Mouse (Mus musculus) intestine, embryonic 14.5 days (tissue): ENCODE data around the gene Mon2. TPM values are rescaled to one million over a fixed set of nuclear protein-coding genes. Genes with fewer than 3 reads are reported as not detected.
A peak's percentile ranks its signal among the peaks of the same experiment; 100 is the strongest.
"Not testable (repeated sequence)": the region's sequence is repeated elsewhere in the genome, so short reads cannot be mapped to it uniquely, and the experiment has no call there.

Source experiments
- ATAC-seq: fragments of 200-750 bp; cut with Nextera tagmentation; replicated peaks from 2 replicates; pipeline ENCODE4 v1.8.0; 2017; ENCODE audit warnings: low read depth, moderate number of reproducible peaks, moderate TSS enrichment, moderate library complexity; ENCODE audit not compliant: low FRiP score, low TSS enrichment
- DNase-seq: peaks from one replicate; pipeline ENCODE4 v3.0.0-alpha.2; 2018; ENCODE audit warnings: low spot score
- H3K27ac ChIP-seq: fragments of 300-500 bp; sonication (generic); 2 replicates; pipeline ENCODE4 v1.5.1; 2014; ENCODE audit warnings: low read depth, mild to moderate bottlenecking, control low read depth
- H3K27me3 ChIP-seq: fragments of 300-500 bp; sonication (generic); replicated peaks from 2 replicates; pipeline ENCODE4 v1.6.1; 2014; ENCODE audit warnings: low read length, control low read depth; ENCODE audit not compliant: control insufficient read depth, insufficient read depth
- H3K36me3 ChIP-seq: fragments of 300-500 bp; sonication (generic); 2 replicates; pipeline ENCODE4 v1.6.1; 2014; ENCODE audit warnings: low read length, control low read depth; ENCODE audit not compliant: control insufficient read depth, insufficient read depth
- H3K4me1 ChIP-seq: fragments of 300-500 bp; sonication (generic); replicated peaks from 2 replicates; pipeline ENCODE4 v1.6.1; 2014; ENCODE audit warnings: low read length, control low read depth, mixed read lengths; ENCODE audit not compliant: control insufficient read depth, insufficient read depth
- H3K4me2 ChIP-seq: fragments of 300-500 bp; sonication (generic); 2 replicates; pipeline ENCODE4 v1.6.1; 2014; ENCODE audit warnings: low read length
- H3K4me3 ChIP-seq: fragments of 300-500 bp; sonication (generic); 2 replicates; pipeline ENCODE4 v1.5.1; 2014; ENCODE audit warnings: low read depth, low read length, control low read depth, mixed read lengths
- H3K9ac ChIP-seq: fragments of 300-500 bp; sonication (generic); 2 replicates; pipeline ENCODE4 v1.6.1; 2014; ENCODE audit warnings: mild to moderate bottlenecking, low read length
- H3K9me3 ChIP-seq: fragments of 300-500 bp; sonication (generic); 2 replicates; pipeline ENCODE4 v1.6.1; 2016; ENCODE audit warnings: low read length, control low read depth; ENCODE audit not compliant: control insufficient read depth
- WGBS: fragments of 180-500 bp; shearing (Covaris S2); extraction: QIAGEN DNeasy Blood & Tissue Kit; methylation state at CpG from one replicate; pipeline ENCODE4 v1.1.7; 2014; 5-methylcytosine and 5-hydroxymethylcytosine counted together
- polyA plus RNA-seq: library from polyadenylated mRNA; unstranded; fragments of >200 nt; fragmentation: Nextera tagmentation; extraction: Ambion mirVana; gene quantifications from 2 replicates; pipeline ENCODE4 v1.2.1, GENCODE M21; 2014

Gene Mon2
- polyA plus RNA-seq, 1 experiment from 2014 or later = 28.7 TPM

DNA sequence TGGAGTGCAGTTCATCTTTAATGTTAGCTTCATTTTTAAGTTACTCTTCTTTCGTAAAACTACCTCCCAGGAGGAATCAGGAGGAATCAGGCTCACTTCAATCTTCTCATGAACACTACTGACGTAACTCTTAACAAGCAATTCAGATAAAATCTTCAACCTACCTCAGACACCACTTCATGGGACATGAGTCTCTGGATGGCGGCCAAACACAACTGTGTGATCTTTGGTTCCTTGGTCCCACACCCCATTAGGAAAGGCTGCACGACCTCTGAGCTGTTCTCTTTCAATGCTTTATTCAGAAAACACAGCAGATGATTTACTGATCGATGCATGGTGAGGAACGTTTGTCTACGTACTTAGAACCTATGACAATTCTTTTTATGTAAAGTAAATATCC is 24.3 kb downstream of the Mon2 start:
- Histone ChIP-seq H3K27ac (no peak overlapping the region), H3K9ac (no peak overlapping the region), H3K36me3 (peaks cover 27% of the 10 kb centered on the region), H3K4me1 (no peaks in the 10 kb centered on the region), H3K27me3 (no peaks in the 10 kb centered on the region), H3K4me3 (no peak overlapping the region), H3K9me3 (no peaks in the 10 kb centered on the region), H3K4me2 (no peak overlapping the region)
- ATAC-seq (no peak), DNase-seq (no peak)
- WGBS = 86% methylated on average over 7 of the region's 7 CpGs

DNA sequence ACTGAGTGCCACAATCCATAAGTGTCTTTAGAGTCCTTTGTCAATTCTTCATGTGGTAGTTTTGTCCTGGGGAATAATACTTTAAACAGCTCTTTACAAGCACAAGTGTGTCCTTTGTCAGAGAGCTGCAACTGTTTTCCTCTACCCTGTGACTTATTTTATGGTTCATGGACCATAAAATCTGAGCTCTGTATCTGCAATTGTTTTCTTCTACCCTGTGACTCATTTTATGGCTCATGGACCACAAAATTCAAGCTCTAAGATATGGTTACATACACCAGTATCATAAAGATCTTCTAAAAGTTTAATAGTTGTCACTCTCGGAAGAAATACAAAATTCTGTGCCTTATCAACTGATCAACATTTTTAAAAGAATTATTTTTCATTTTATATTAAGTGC is 27.6 kb downstream of the Mon2 start:
- Histone ChIP-seq H3K9me3 (no peaks in the 10 kb centered on the region), H3K4me3 (no peak overlapping the region), H3K4me1 (no peaks in the 10 kb centered on the region), H3K4me2 (no peak overlapping the region), H3K9ac (no peak overlapping the region), H3K36me3 (peaks cover 40% of the 10 kb centered on the region), H3K27ac (peak overlapping the region; percentile 5; the same call in 1 of the 2 replicates), H3K27me3 (no peaks in the 10 kb centered on the region)
- DNase-seq (no peak), ATAC-seq (peak; percentile 55; the same call in 1 of the 2 replicates)
- WGBS = 70% methylated on average over 1 of the region's 1 CpGs

DNA sequence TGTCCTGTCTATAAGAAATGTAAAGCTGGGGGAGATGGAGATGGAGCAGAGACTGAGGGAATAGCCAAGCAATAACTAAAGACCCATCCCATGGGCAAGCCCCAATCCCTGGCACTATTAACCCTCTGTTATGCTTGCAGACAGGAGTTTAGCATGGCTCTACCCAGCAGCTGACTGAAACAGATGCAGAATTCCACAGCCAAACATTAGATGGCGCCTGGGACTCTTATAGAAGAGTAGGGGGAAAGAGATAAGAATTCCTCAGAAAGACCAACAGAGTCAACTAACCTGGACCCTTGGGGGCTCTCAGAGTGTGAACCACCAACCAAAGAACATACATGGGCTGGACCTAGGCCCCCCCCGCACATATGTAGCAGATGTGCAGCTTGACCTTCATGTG is 36.4 kb downstream of the Mon2 start:
- no peak for ATAC-seq
- Histone ChIP-seq H3K9me3 (no peaks in the 10 kb centered on the region), H3K9ac (no peak overlapping the region), H3K27ac (no peak overlapping the region), H3K4me2 (no peak overlapping the region), H3K4me1 (no peaks in the 10 kb centered on the region), H3K36me3 (peaks cover 66% of the 10 kb centered on the region), H3K4me3 (no peak overlapping the region), H3K27me3 (no peaks in the 10 kb centered on the region)
- DNase-seq = no peak
- WGBS = 60% methylated on average over 2 of the region's 2 CpGs

DNA sequence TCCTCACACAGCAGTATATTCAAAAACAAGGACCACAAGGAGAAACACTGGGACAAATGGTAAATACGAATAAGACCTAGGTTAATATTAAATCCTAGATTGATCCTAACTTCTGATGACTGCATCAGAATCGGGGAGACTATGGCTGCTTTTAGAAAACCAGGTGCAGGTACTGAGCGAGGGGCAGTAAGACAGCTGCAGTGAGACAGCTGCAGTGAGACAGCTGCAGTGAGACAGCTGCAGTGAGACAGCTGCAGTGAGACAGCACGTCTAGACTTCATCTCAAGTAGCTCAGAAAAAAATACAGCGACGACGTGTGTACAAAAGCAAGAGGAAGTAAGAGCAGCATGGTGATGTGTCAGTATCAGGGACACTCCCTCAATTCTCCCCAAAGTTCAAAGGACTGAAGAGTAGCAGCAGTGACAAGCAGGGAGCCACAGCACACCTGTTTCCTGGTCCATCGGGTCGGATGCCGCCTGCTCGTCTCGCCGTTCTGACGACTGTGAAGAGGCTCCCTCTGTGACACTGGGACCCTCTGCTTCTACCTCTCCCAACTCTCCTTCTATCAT is 44.1 kb downstream of the Mon2 start:
- Histone ChIP-seq H3K4me2 (no peak overlapping the region), H3K36me3 (peaks cover 96% of the 10 kb centered on the region), H3K4me3 (no peak overlapping the region), H3K27me3 (no peaks in the 10 kb centered on the region), H3K9ac (no peak overlapping the region), H3K27ac (no peak overlapping the region), H3K9me3 (no peaks in the 10 kb centered on the region), H3K4me1 (no peaks in the 10 kb centered on the region)
- 85% methylated on average over 14 of the region's 14 CpGs for WGBS
- no peak for ATAC-seq
- DNase-seq = no peak

DNA sequence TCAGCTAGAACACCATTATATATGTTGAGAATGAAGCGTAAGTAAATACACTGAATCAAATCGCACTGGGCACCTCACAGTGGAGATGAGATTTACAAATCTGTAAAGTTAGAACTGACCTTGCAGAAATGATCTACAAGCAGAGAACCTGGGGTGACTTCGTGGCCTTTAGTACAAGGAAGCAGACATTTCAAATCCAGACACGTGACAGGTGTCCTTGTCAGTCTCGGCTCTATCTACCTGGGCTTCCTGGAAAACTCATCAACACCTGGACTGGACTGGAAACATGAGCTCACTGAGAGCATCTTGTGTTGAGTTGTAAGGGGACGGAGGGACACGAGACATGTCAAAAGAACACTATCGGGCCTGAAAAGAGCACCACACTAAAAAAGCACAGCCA is 44.9 kb downstream of the Mon2 start:
- Histone ChIP-seq H3K36me3 (peaks cover 96% of the 10 kb centered on the region), H3K27me3 (no peaks in the 10 kb centered on the region), H3K9me3 (no peaks in the 10 kb centered on the region), H3K4me3 (no peak overlapping the region), H3K4me2 (no peak overlapping the region), H3K9ac (no peak overlapping the region), H3K4me1 (no peaks in the 10 kb centered on the region), H3K27ac (no peak overlapping the region)
- DNase-seq = no peak
- no peak for ATAC-seq
- WGBS = 93% methylated on average over 8 of the region's 8 CpGs

DNA sequence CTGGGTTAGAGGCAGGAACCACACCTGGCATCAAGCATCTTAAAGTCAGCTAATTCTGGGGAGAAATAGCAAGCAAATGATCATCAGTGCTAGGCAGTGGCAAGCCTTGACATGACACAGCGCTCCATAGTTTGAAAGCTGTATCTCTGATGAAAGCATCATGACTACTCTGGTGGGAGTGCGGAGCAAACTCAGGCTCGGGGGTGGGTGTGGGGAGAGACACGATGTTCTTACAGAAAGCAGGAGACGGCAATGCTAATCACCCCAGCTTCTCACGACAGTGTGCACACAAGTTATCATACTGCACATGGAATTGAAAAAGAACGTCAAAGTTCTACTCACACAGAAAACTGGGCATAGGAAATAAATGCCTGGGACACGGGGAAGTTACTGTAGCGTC is 45.7 kb downstream of the Mon2 start:
- Histone ChIP-seq H3K4me2 (no peak overlapping the region), H3K9me3 (no peaks in the 10 kb centered on the region), H3K9ac (no peak overlapping the region), H3K4me3 (no peak overlapping the region), H3K36me3 (peaks cover 96% of the 10 kb centered on the region), H3K4me1 (no peaks in the 10 kb centered on the region), H3K27ac (no peak overlapping the region), H3K27me3 (no peaks in the 10 kb centered on the region)
- no peak for DNase-seq
- ATAC-seq = no peak
- 95% methylated on average over 9 of the region's 9 CpGs for WGBS

DNA sequence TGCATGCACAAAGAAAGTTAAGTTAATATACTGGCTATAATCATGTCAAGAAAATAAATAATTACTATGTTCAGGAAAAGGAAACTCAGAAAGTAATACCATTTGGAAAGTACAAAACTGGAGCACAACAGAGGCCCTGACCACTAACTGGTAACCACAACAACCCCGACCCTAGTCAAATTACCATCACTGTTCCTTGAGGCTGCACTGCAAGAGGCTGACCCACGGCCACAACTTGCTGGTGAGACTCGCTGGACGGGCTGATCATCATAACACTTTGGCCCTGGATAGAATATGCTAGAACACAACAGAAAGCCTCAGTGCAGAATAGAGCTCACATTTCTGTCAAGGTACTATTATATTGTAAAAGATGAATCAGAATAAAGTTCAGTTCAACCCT is 47.4 kb downstream of the Mon2 start:
- Histone ChIP-seq H3K4me3 (no peak overlapping the region), H3K4me2 (no peak overlapping the region), H3K4me1 (no peaks in the 10 kb centered on the region), H3K27ac (no peak overlapping the region), H3K27me3 (no peaks in the 10 kb centered on the region), H3K36me3 (peaks cover 95% of the 10 kb centered on the region), H3K9me3 (no peaks in the 10 kb centered on the region), H3K9ac (no peak overlapping the region)
- WGBS = 92% methylated on average over 4 of the region's 4 CpGs
- DNase-seq (no peak), ATAC-seq (no peak)

DNA sequence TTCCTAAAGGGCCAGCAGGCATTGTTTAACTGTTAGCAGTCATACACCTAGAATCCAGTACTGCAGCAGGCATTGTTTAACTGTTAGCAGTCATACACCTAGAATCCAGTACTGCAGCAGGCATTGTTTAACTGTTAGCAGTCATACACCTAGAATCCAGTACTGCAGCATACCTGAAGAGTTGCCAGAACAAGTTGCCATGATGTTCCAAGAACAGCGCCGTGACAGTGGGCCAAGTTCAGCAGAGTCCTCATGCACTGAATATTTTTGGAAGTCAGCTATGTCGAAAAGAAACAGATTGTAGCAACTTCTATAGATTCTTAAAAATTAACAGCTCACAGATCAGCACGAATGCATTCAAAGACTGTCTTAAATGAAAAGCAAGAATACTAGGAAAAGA is 49.6 kb downstream of the Mon2 start:
- peaks cover 98% of the 10 kb centered on the region for H3K36me3 ChIP-seq
- H3K27me3 ChIP-seq, H3K27ac ChIP-seq, ATAC-seq, H3K4me1 ChIP-seq, H3K9ac ChIP-seq, H3K4me3 ChIP-seq, DNase-seq, H3K4me2 ChIP-seq, H3K9me3 ChIP-seq: not testable (repeated sequence)
- 92% methylated on average over 4 of the region's 4 CpGs for WGBS

DNA sequence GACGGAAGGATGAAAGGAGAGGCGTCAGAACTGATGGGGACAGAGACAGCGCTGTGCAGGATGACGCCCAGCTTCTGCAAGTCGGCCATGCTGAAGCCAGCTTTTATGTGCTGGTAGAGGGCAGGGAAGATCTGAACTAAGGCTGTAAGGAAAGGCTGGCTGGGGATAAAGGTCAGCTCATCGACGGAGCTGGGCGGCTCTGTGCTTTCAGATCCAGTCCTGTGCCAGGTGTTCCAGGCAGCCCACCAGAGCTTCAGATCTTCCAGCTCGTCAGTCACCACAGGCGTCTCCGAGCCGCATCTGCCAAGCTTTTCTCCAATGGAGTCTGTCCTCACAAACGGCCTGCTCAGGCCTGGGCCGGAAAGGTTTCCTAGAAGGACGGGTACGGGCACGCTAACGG is 62.9 kb downstream of the Mon2 start:
- WGBS = 25% methylated on average over 18 of the region's 18 CpGs
- Histone ChIP-seq H3K4me2 (no peak overlapping the region), H3K27me3 (no peaks in the 10 kb centered on the region), H3K9ac (0 out of 2 replicates have a peak overlapping the region, but pooled peaks have one; percentile 5), H3K36me3 (peaks cover 74% of the 10 kb centered on the region), H3K4me1 (no peaks in the 10 kb centered on the region), H3K27ac (no peak overlapping the region), H3K4me3 (no peak overlapping the region), H3K9me3 (no peaks in the 10 kb centered on the region)
- peak; percentile 64 for DNase-seq
- ATAC-seq = peak; percentile 53
